Mouse (Mus musculus) ZHBTc4 (cell line): ENCODE measurements around the gene Tnfaip8l2.
"Not testable (repeated sequence)": the region's sequence is repeated elsewhere in the genome, so short reads cannot be mapped to it uniquely, and the experiment has no call there.

Source experiments
- DNase-seq: peaks from one replicate; pipeline ENCODE4 v3.0.0-alpha.2; 2011; ENCODE audit warnings: low read depth, low spot score

Tnfaip8l2 gene

GRCm38 (mm10) chr3:95112760-95113159 is 29.4 kb downstream of the Tnfaip8l2 start:
- no peak for DNase-seq

DNA sequence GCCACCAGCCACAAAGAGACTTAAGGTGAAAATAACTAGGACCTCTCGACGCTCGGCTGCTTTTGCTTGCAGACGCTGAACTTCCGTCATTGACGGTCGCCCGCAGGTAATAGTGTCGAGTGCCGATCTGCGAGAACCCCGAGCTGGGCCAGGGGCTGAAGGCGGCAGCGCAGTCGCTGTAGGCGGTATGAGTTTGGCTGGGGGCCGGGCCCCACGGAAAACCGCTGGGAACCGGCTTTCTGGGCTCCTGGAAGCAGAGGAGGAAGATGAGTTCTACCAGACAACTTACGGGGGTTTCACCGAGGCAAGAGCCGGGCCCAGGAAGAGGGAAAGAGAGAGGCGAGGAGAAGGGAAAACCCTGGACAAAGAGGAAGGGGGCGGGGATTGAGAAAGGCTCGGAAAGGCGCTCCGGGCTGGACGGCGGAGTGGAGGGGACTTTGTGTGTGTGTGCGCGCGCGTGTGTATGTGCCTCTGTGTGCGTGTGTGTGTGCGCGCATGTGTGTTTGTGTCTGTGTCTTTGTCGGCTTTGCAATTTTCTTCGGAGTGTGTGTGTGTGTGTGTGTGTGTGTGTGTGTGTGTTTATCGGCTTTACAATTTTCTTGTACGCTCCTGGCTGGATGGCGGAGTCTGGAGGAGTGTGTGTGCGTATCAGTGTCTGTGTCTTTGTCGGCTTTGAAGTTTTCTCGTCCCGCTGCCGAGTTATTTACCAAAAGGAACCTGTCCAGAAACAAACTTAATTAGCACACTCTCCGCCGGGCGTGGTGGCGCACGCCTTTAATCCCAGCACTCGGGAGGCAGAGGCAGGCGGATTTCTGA is 31.0 kb downstream of the Tnfaip8l2 start, which contains the start of gene Vps72:
Gene Vps72, plus strand, starts transcription at position 112 of the 816 bp plus-strand sequence.
- peak; percentile 97 for DNase-seq

DNA sequence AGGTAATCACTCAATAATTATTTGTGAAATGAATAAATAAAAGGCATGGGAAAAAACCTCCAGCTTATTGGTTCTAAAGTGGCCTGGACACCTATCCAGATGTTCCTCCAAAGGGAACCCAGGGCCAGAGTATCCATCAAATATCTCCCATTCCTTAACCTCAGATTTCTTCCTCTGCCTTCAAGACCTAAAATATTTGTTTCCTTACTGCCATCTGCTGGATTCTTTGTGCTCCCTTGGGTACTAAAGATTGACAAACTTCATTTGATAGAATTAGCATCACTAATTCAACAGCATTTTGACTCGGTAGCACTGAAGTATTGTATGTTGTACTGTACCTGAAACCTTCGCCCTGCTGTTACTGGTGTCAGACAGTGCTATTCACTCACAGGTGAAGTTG is 34.3 kb downstream of the Tnfaip8l2 start:
- no peak for DNase-seq

DNA sequence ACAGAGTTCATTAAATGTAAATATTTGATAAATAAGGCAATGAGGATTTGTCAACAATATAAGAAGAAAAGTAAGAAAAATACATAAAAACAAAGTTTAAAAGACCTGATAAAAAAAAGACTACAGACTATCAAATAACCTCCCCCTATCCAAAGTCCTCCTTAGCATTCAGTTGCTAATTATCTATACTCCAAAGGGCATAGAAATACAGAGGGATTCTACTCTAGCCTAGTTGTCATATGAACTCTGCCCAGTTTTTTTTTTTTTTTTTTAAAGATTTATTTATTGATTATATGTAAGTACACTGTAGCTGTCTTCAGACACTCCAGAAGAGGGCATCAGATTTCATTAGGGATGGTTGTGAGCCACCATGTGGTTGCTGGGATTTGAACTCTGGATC is 34.9 kb downstream of the Tnfaip8l2 start:
- not testable (repeated sequence) for DNase-seq

DNA sequence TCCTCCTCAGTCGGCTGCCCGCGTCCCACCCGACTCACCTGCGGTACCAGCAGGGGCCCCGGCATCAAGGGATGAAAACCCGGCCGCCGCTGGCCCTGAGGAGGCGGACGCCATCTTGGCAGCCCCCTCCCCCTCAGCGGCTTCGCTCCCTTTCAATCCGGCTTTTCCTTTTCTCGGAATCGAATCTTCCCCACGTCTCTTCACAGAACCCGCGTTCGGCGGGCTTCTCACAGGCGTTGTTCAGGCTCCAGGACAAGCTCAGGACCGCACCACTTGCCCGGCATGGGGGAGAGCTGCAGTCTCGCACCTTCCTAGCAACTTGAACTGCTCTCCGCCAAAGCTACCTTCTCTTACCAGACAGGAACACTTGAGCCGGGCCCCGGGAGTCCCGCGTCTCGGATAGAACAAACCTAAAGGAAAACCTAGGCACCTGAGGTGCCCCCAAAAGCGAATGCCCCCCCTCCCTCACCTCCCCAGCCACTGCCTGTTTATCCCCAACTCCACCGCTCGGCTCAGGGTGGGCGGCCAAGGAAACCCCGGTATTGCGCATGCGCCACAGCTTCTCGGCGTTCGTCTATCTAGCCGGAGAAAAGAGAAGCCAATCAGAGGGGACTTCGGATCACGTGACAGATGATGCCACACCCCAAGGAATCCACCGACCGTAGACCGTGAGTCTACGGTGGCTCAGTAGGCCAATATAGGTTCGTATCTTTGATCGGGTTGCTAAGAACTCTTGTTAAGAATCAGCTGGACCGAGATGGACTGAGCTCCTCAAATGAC is 35.6 kb downstream of the Tnfaip8l2 start, which contains the start of gene Pip5k1a:
Gene Pip5k1a, minus strand, starts transcription at position 593 of the 780 bp plus-strand sequence.
- peak; percentile 99 for DNase-seq

- no peak for DNase-seq
Observed at GRCm38 (mm10) chr3:95105586-95106337, 36.4 kb downstream of the Tnfaip8l2 start.

DNA sequence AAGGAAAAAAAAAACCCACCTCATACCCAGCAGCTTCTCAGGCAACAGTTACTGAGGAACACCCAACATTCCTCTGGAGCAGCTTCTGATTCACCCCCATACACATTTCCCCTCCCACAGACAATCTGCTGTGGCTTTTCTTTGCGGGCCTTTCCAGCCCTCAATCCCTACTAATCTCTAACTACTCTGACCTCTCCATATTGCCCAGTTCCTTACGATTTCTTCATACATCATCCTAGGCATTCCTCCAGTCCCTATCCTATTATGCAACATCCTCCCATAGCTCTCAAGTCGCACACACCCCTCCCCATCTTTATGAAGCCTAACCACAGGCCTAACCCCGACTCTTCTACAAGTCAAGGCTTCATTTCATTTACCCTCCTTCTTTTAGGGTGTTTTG is 37.0 kb downstream of the Tnfaip8l2 start:
- no peak for DNase-seq

- no peak for DNase-seq
Observed at GRCm38 (mm10) chr3:95100854-95101253, 41.3 kb downstream of the Tnfaip8l2 start.
